Mouse (Mus musculus): ENCODE results near the gene Magohb. TPM values are rescaled to one million over a fixed set of nuclear protein-coding genes. Genes with fewer than 3 reads are reported as not detected.

The Magohb gene
- total RNA-seq, 2 experiments from 2014 or later: 4.6 to 7.9 TPM

DNA sequence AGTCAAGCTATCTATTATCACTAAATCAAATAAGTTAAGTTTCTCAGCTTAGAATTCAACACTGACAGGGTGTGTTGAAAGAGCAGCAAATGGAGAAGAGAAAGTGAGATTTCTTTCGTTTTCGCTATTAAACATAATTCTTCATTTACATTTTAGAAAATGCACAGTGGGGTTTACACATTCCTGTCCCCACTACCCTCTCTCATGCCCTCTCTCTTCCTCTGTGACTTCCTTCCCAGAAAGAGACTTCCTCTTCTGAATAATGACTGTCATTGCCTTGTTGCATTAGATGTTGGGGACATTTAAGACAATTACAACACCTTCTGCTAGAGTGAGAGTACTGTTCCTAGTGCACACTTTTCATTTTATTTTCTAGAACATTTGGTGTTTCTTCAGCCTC is 23.4 kb downstream of the Magohb start:
- DNase-seq: no peak
- intact Hi-C loops (cut with DNase I; ENCODE audit: low total_unique reads): no loop called here

DNA sequence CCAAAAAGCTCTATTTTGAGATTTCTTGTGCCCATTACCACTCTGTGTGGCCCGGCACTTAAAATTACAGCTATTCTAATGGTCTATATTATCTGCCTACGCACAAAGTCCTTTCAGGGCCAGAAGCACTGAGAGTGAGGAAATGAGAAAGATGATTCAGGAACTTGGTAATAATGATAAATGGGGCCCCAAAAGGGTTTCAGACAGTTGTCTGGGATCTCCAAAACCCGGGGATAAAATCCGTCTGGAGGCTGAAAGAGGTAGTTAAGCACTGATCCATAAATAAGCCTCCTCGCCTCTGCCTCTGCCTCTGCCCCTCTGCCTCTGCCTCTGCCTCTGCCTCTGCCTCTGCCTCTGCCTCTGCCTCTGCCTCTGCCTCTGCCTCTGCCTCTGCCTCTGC is 28.9 kb downstream of the Magohb start:
- intact Hi-C loops (cut with DNase I; ENCODE audit: low total_unique reads): no loop called here
- DNase-seq: no peak

DNA sequence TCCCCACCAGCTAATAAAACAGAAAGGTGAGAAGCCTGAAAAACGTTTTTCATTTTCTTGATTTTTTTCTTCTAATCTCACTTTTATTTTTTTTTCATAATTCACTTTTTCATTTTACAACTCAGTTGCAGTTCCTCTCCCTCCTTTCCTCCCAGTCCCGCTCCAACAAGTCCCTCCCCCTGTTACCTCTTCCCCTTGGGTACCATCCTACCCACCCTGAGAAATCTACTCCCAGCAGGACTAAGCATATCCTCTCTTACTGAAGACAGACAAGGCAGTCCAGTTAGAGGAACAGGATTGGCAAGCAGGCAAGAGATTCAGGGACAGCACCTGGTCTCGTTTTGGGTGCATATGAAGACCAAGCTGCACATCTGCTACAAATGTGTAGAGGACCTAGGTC is 30.3 kb downstream of the Magohb start:
- intact Hi-C loops (cut with DNase I; ENCODE audit: low total_unique reads): no loop called here

GRCm38 (mm10) chr6:131262009-131262408 is 31.0 kb downstream of the Magohb start:
- DNase-seq: no peak
- intact Hi-C loops (cut with DNase I; ENCODE audit: low total_unique reads): no loop called here

More for the DNA sequence above, 30.3 kb downstream of the Magohb start:
- no peak for DNase-seq

GRCm38 (mm10) chr6:131247206-131247605 is 45.8 kb downstream of the Magohb start, which contains the start of gene Klra2:
TSS of gene Klra2 (minus strand) at chr6:131247362.
- no peak for DNase-seq
- intact Hi-C loops (cut with DNase I; ENCODE audit: low total_unique reads): no loop called here

DNA sequence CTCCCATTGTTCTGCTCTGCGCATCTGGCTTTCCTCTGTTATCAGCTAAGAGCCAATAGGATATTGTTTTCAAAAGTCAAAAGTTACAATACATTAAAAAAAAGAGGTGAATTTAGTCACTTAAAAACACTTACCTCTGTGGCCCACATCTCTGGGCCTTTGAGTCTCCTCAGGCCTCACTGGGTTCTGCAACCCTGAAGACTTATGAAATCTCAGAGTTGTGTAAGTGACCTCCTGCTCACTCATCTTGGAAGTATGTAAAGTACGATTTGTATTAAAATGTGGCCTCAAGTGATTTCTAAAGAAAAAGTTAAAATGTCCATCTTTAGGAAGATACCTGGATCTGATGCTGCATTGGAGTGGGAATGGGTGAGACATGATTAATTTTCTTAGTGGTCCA is 48.0 kb downstream of the Magohb start:
- intact Hi-C loops (cut with DNase I; ENCODE audit: low total_unique reads): no loop called here
- no peak for DNase-seq

Other genes with a start within 250 kb of the Magohb start
- not detected for gene Klra2, start 45.9 kb downstream of the Magohb start, total RNA-seq (2021)
- under 1 TPM; 0.41 to 0.80 TPM for gene Styk1, start 60.4 kb upstream of the Magohb start, total RNA-seq (2021)
- gene Ybx3, start 95.2 kb upstream of the Magohb start, total RNA-seq (2021): 100 to 1,000 TPM; 779 to 828 TPM
- gene 5430401F13Rik, start 193.2 kb upstream of the Magohb start, total RNA-seq (2021): not detected
- gene Gm6619, start 193.2 kb upstream of the Magohb start, total RNA-seq (2021): not detected

All from gastrocnemius, postnatal 14 days (tissue).